Mouse (Mus musculus): Measurements from ENCODE around the gene Tcf25.
A peak's percentile ranks its signal among the peaks of the same experiment; 100 is the strongest.

DNA sequence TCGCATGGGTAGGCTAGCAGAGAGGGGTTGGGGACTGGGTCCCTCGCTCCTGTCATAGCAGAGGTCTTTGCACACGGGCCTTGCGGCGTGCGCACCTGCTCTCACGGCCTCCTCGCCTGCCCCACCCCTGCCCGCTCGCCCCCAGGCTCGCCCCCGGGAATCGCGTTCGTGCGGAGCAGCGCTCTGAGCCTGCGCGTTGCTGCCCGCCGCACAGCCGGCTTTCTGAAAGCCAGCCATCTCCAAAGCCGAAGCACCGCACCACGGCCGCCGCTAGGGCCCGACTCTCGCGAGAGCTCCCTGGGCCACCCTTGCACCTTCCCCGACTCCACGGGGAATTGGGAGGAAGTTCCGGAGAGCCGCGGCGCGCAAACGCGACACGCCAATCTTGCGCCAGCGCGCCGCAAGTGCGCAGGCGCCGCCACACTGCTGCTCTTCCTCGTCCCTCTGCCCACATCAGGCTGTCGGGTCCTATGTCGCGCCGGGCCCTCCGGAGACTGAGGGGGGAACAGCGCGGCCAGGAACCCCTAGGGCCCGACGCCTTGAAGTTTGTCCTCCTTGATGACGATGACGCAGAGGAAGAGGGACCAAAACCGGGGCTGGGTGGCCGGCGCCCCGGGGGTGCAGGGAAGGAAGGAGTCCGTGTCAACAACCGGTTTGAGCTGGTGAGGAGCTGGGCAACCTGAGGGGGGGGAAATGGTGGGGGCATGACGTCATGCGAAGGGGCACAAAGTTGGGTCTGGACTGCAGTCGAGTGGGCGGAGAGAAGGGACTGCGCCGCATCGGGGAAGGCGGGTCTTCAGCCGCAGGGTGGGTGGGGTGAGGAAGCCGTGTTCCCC is at the start of gene Tcf25:
- TF ChIP-seq CTCF (IDR thresholded peaks at IDR 0.05; ENCODE audit: borderline replicate concordance, insufficient read depth, low read length) (no peak), POLR2A (IDR thresholded peaks at IDR 0.05; ENCODE audit: low read depth, low read length) (peak; percentile 86)
